Mouse (Mus musculus) heart, adult 2 months (tissue): ENCODE data around the gene Sgsm3. TPM values are rescaled to one million over a fixed set of nuclear protein-coding genes. Genes with fewer than 3 reads are reported as not detected.

Experiments
- DNase-seq, 2 experiments: peaks; one replicate each; pipeline ENCODE4 v3.0.0; 2021
- H3K27ac ChIP-seq: fragments of 200-600 bp; 2 replicates; pipeline ENCODE4 v1.8.1; 2022
- H3K27me3 ChIP-seq: fragments of 200-500 bp; 2 replicates; pipeline ENCODE4 v1.6.1; 2012; ENCODE audit warnings: mild to moderate bottlenecking, low read length, inconsistent platforms, mixed read lengths; ENCODE audit not compliant: control insufficient read depth, insufficient read depth
- H3K36me3 ChIP-seq: fragments of 200-500 bp; 2 replicates; pipeline ENCODE4 v1.6.1; 2012; ENCODE audit warnings: low read length, inconsistent platforms; ENCODE audit not compliant: control insufficient read depth, insufficient read depth
- H3K4me1 ChIP-seq: fragments of 200-500 bp; 2 replicates; pipeline ENCODE4 v1.6.1; 2011; ENCODE audit warnings: low read length; ENCODE audit not compliant: control insufficient read depth, insufficient read depth
- H3K4me3 ChIP-seq: fragments of 200-600 bp; 2 replicates; pipeline ENCODE4 v1.8.1; 2022
- H3K79me2 ChIP-seq: fragments of 200-500 bp; replicated peaks from 2 replicates; pipeline ENCODE4 v1.6.1; 2012; ENCODE audit warnings: mild to moderate bottlenecking, inconsistent platforms, low read length, moderate library complexity, mixed read lengths; ENCODE audit not compliant: control insufficient read depth, insufficient read depth
- H3K9ac ChIP-seq: fragments of 200-500 bp; 2 replicates; pipeline ENCODE4 v1.6.1; 2012; ENCODE audit warnings: low read depth, mild to moderate bottlenecking, control low read depth, inconsistent platforms, low read length, mixed read lengths
- CTCF ChIP-seq: fragments of 200-600 bp; IDR thresholded peaks from 2 replicates; pipeline ENCODE4 v1.8.1; 2022; ENCODE audit warnings: antibody characterized with exemption, mild to moderate bottlenecking, moderate library complexity
- EP300 ChIP-seq: fragments of 200-500 bp; IDR thresholded peaks from 2 replicates; pipeline ENCODE4 v1.6.1; 2011; ENCODE audit warnings: low read depth, low read length, control low read depth; ENCODE audit not compliant: insufficient read depth
- POLR2A ChIP-seq: fragments of 200-500 bp; IDR thresholded peaks from 2 replicates; pipeline ENCODE4 v1.6.1; 2011; ENCODE audit warnings: mild to moderate bottlenecking, low read depth, low read length, control low read depth; ENCODE audit not compliant: insufficient read depth
- WGBS: fragments of 180-500 bp; shearing (Covaris S2); methylation state at CpG from one replicate; pipeline ENCODE4 v1.1.7; 2018; 5-methylcytosine and 5-hydroxymethylcytosine counted together
- intact Hi-C: fragments of 180-260 bp; cut with DNase I; formaldehyde crosslinking; loops from one replicate; pipeline ENCODE4 v1.15.1; 2025
- polyA plus RNA-seq: library from polyadenylated mRNA; depleted of rRNA; stranded (reverse); fragments of >200 nt; gene quantifications from 2 replicates; pipeline ENCODE4 v1.2.3, GENCODE M21; 2012
- total RNA-seq, 2 experiments: library from RNA; stranded (reverse); gene quantifications; 2 replicates each; pipeline ENCODE4 v1.2.3; 2021

Gene Sgsm3
- total and polyA plus RNA-seq, 3 experiments, result 14.0 to 16.2 (median 14.2) TPM

DNA sequence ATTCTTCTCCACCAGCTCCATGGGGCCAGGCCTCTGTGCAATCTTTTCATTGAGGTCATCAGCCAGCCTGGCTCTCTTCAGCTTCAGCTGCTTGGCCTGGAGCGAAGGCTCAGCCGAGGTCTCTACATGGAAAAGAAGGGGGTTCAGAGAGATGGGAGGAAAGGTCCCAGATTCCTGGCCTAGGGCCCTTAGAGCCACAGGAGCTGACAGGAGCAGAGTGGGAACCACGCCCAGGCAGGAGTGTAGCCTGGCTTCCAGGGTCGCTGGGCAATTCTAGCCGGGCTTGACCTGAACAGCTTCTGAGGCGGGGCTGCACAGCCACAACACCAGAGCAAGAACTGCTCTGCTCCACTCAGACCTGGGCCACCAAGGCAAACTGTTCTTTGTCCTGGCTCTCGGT lies 44.9 kb downstream of the Sgsm3 start:
- H3K79me2 ChIP-seq, result no peaks in the 10 kb centered on the region
- TF ChIP-seq EP300, result no peak
- TF ChIP-seq CTCF, result no peak
- TF ChIP-seq POLR2A, result no peak
- no peak overlapping the region for H3K4me3 ChIP-seq
- H3K27ac ChIP-seq, result no peak overlapping the region
- H3K27me3 ChIP-seq, result no peaks in the 10 kb centered on the region
- H3K9ac ChIP-seq, result no peak overlapping the region
- intact Hi-C loops, result no loop called here
- no peaks in the 10 kb centered on the region for H3K36me3 ChIP-seq
- no peak for DNase-seq
- WGBS, result 87% methylated on average over 7 of the region's 7 CpGs
- peaks cover 1% of the 10 kb centered on the region; the same call in 1 of the 2 replicates for H3K4me1 ChIP-seq

- DNase-seq, result no peak
- Histone ChIP-seq H3K27me3 (no peaks in the 10 kb centered on the region), H3K27ac (no peak overlapping the region), H3K9ac (no peak overlapping the region), H3K36me3 (no peaks in the 10 kb centered on the region), H3K79me2 (no peaks in the 10 kb centered on the region), H3K4me1 (peaks cover 6% of the 10 kb centered on the region), H3K4me3 (no peak overlapping the region)
- TF ChIP-seq EP300 (no peak), POLR2A (no peak), CTCF (no peak)
- intact Hi-C loops, result no loop called here
- 90% methylated on average over 9 of the region's 9 CpGs for WGBS
Observed at GRCm38 (mm10) chr15:81023842-81024241, 46.3 kb downstream of the Sgsm3 start.

DNA sequence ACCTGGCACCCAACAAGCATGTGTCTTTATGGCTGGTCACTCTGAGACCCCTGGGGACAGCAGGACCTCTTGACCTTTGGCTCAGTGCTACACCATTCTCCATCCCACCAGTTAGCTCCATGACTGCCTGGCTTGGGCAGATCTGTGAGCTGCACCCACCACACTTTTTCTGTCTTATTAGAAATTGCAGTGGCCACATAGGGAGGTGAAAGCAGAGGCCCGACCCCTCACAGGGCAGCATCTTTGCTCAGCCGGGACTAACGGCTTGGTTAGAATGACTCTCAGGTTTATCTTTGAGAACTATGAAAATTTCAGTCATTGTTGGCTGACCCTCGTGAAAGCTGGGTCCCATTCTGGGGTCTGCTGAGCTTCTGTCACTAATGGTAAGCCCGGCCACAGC lies 49.3 kb downstream of the Sgsm3 start:
- Histone ChIP-seq H3K79me2 (no peaks in the 10 kb centered on the region), H3K4me3 (no peak overlapping the region), H3K27ac (no peak overlapping the region), H3K27me3 (no peaks in the 10 kb centered on the region), H3K9ac (no peak overlapping the region), H3K36me3 (no peaks in the 10 kb centered on the region), H3K4me1 (peaks cover 13% of the 10 kb centered on the region)
- TF ChIP-seq POLR2A (no peak), EP300 (no peak), CTCF (no peak)
- intact Hi-C loops, result loop anchor here (1.0 to 5.0 kb wide), 4 partner anchors 22 to 275 kb away; no protein-coding TSS in a partner anchor
- DNase-seq, result no peak
- WGBS, result 75% methylated on average over 5 of the region's 5 CpGs

GRCm38 (mm10) chr15:81027378-81028173 lies 50.0 kb downstream of the Sgsm3 start:
- 21% methylated on average over 8 of the region's 8 CpGs for WGBS
- no peaks in the 10 kb centered on the region for H3K36me3 ChIP-seq
- intact Hi-C loops, result loop anchor here (1.0 to 5.0 kb wide), 4 partner anchors 22 to 275 kb away; no protein-coding TSS in a partner anchor

GRCm38 (mm10) chr15:81030891-81031425 lies 53.4 kb downstream of the Sgsm3 start:
- Histone ChIP-seq H3K4me1 (peaks cover 32% of the 10 kb centered on the region), H3K27me3 (no peaks in the 10 kb centered on the region), H3K79me2 (no peaks in the 10 kb centered on the region), H3K4me3 (no peak overlapping the region), H3K36me3 (no peaks in the 10 kb centered on the region), H3K27ac (peak overlapping the region; percentile 32), H3K9ac (no peak overlapping the region)
- no peak for DNase-seq
- 77% methylated on average over 10 of the region's 10 CpGs for WGBS
- intact Hi-C loops, result no loop called here
- TF ChIP-seq CTCF (no peak), EP300 (no peak), POLR2A (no peak)

More at GRCm38 (mm10) chr15:81027378-81028173, 50.0 kb downstream of the Sgsm3 start:
- no peaks in the 10 kb centered on the region for H3K27me3 ChIP-seq
- no peak overlapping the region for H3K4me3 ChIP-seq
- H3K9ac ChIP-seq, result no peak overlapping the region
- peak; percentile 78 to 84 for DNase-seq
- H3K79me2 ChIP-seq, result no peaks in the 10 kb centered on the region
- peaks cover 13% of the 10 kb centered on the region for H3K4me1 ChIP-seq
- no peak overlapping the region for H3K27ac ChIP-seq
- peak; percentile 86; the same call in 1 of the 2 replicates for TF ChIP-seq EP300
- TF ChIP-seq CTCF, result no peak; the same call in 1 of the 2 replicates
- no peak for TF ChIP-seq POLR2A

- Histone ChIP-seq H3K4me1 (peaks cover 32% of the 10 kb centered on the region), H3K27ac (no peak overlapping the region; the same call in none of the 2 replicates), H3K4me3 (no peak overlapping the region), H3K27me3 (no peaks in the 10 kb centered on the region), H3K9ac (no peak overlapping the region), H3K36me3 (no peaks in the 10 kb centered on the region), H3K79me2 (no peaks in the 10 kb centered on the region)
- peak in 1 of 2 experiments; percentile 60 for DNase-seq
- no peak for TF ChIP-seq POLR2A
- intact Hi-C loops, result no loop called here
- 64% methylated on average over 4 of the region's 4 CpGs for WGBS
Observed at GRCm38 (mm10) chr15:81031611-81032010, 54.0 kb downstream of the Sgsm3 start.
